Mouse (Mus musculus): ENCODE data around the gene Gm16434.
"Not testable (repeated sequence)": the region's sequence is repeated elsewhere in the genome, so short reads cannot be mapped to it uniquely, and the experiment has no call there.

- TF ChIP-seq POLR2A, CTCF (IDR thresholded peaks at IDR 0.05; ENCODE audit: insufficient read depth, low read depth, low read length): not testable (repeated sequence)
These were observed 49.2 kb upstream of the Gm16434 start for GRCm38 (mm10) chr14:7243498-7243897.
